25 mouse cellular contexts compared by ENCODE assay signal in the genomic region with DNA sequence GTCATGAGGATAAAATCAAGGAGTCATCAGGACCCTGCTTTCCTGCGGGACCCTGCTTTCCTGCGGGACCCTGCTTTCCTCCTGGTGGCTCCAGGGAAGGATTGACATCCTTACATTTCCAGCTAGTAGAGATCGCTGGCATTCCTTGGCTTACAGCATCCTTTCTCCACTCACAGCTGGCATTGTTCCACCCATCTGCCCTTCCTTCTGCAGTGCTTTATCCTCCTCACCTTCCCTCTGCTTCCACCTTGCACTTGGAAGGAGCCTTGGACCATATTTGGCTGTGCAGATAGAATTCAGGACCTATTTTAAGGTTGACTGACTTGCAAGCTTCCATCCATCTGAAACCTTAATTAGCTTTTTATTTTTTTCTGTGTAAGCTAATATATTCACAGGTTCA.
DNase-seq lines count a peak whose midpoint lies in the region; ATAC-seq and TF ChIP-seq lines count a peak whose summit lies in the region.
"Had no signal": no experiment of that assay in that cellular context is flagged by ENCODE, and none has a peak within 500 bp of the region (broad histone marks: within the 10 kb centered on the region; RNA-seq: fewer than 3 reads in every experiment).

No protein-coding gene starts in this region.

- ATAC-seq in midbrain, postnatal 0 days (ENCODE audit: low FRiP score), result no peak
- no peak for ATAC-seq in kidney, embryonic 15.5 days (replicated peaks; ENCODE audit: low FRiP score)
- no peak for ATAC-seq in heart, embryonic 12.5 days (ENCODE audit: insufficient number of reproducible peaks, low FRiP score)
- ATAC-seq: forebrain, postnatal 0 days had no signal

- WGBS in midbrain, postnatal 0 days, result 90% methylated on average over 3 of the region's 3 CpGs
- 90% methylated on average over 3 of the region's 3 CpGs for WGBS in midbrain, embryonic 10.5 days
- whole genome bisulfite sequencing in kidney, embryonic 15.5 days, result 93% methylated on average over 3 of the region's 3 CpGs
- 84% methylated on average over 3 of the region's 3 CpGs for WGBS in heart, embryonic 12.5 days

- no peak overlapping the region for H3K4me3 ChIP-seq in midbrain, postnatal 0 days (ENCODE audit: low read depth, low read length)
- H3K4me3 ChIP-seq in midbrain, embryonic 10.5 days, result no peak overlapping the region
- no peak overlapping the region for H3K4me3 ChIP-seq in kidney, embryonic 15.5 days (replicated peaks)
- no peak overlapping the region for H3K4me3 ChIP-seq in heart, embryonic 12.5 days
- H3K4me3 ChIP-seq: embryonic facial prominence, embryonic 10.5 days; embryonic facial prominence, embryonic 15.5 days; forebrain, embryonic 12.5 days; heart, adult 2 months; hindbrain, embryonic 13.5 days; limb, embryonic 12.5 days; liver, embryonic 15.5 days; lung, embryonic 15.5 days; midbrain, embryonic 12.5 days had no signal

- no peak overlapping the region for H3K4me2 ChIP-seq in midbrain, postnatal 0 days (ENCODE audit: low read depth, low read length, poor library complexity, severe bottlenecking)
- no peak overlapping the region for H3K4me2 ChIP-seq in kidney, embryonic 15.5 days
- no peak overlapping the region for H3K4me2 ChIP-seq in heart, embryonic 12.5 days
- H3K4me2 ChIP-seq: embryonic facial prominence, embryonic 15.5 days; forebrain, embryonic 12.5 days; hindbrain, embryonic 13.5 days; limb, embryonic 12.5 days; liver, embryonic 15.5 days; lung, embryonic 15.5 days; midbrain, embryonic 12.5 days had no signal

- H3K27me3 ChIP-seq in midbrain, postnatal 0 days (ENCODE audit: insufficient read depth, low read length), result no peaks in the 10 kb centered on the region
- H3K27me3 ChIP-seq in midbrain, embryonic 10.5 days (ENCODE audit: low read depth, poor library complexity, severe bottlenecking), result no peaks in the 10 kb centered on the region
- no peaks in the 10 kb centered on the region for H3K27me3 ChIP-seq in kidney, embryonic 15.5 days
- no peaks in the 10 kb centered on the region for H3K27me3 ChIP-seq in heart, embryonic 12.5 days (replicated peaks)
- H3K27me3 ChIP-seq: embryonic facial prominence, embryonic 15.5 days; forebrain, embryonic 12.5 days; hindbrain, embryonic 13.5 days; limb, embryonic 12.5 days; liver, embryonic 15.5 days; lung, embryonic 15.5 days; midbrain, embryonic 12.5 days had no signal

- H3K4me1 ChIP-seq in midbrain, postnatal 0 days (ENCODE audit: insufficient read depth, low read length), result no peaks in the 10 kb centered on the region
- no peaks in the 10 kb centered on the region for H3K4me1 ChIP-seq in midbrain, embryonic 10.5 days
- H3K4me1 ChIP-seq in kidney, embryonic 15.5 days, result no peaks in the 10 kb centered on the region
- H3K4me1 ChIP-seq in heart, embryonic 12.5 days (replicated peaks), result no peaks in the 10 kb centered on the region
- H3K4me1 ChIP-seq: embryonic facial prominence, embryonic 10.5 days; embryonic facial prominence, embryonic 15.5 days; forebrain, embryonic 12.5 days; hindbrain, embryonic 13.5 days; limb, embryonic 12.5 days; liver, embryonic 15.5 days; lung, embryonic 15.5 days; midbrain, embryonic 12.5 days had no signal

- DNase-seq in midbrain, postnatal 0 days (ENCODE audit: low spot score), result peak; percentile 56
- no peak for DNase-seq in midbrain, embryonic 10.5 days (ENCODE audit: low spot score)
- DNase-seq in cerebellum, adult 18-20 months, result peak; percentile 52 to 62
- DNase-seq in cerebellum, postnatal 10 days, result peak; percentile 87 to 88
- DNase-seq in kidney, postnatal 4 days, result no peak
- DNase-seq: adrenal gland, postnatal 25 days; B cell, adult 2 months; forebrain, postnatal 0 days; heart, adult 2 months; heart, postnatal 14 days; kidney, adult 18-20 months; kidney, postnatal 36 days; layer of hippocampus, postnatal 36 days; spleen, adult 18-20 months; thymus, postnatal 25 days had no signal

- H3K9me3 ChIP-seq in midbrain, postnatal 0 days (ENCODE audit: low read length), result no peaks in the 10 kb centered on the region
- no peaks in the 10 kb centered on the region for H3K9me3 ChIP-seq in midbrain, embryonic 10.5 days (replicated peaks)
- no peaks in the 10 kb centered on the region for H3K9me3 ChIP-seq in kidney, embryonic 15.5 days (replicated peaks)
- no peaks in the 10 kb centered on the region for H3K9me3 ChIP-seq in heart, embryonic 12.5 days (replicated peaks)
- H3K9me3 ChIP-seq: embryonic facial prominence, embryonic 10.5 days; embryonic facial prominence, embryonic 15.5 days; forebrain, embryonic 12.5 days; hindbrain, embryonic 13.5 days; limb, embryonic 12.5 days; liver, embryonic 15.5 days; lung, embryonic 15.5 days; midbrain, embryonic 12.5 days had no signal

- no peaks in the 10 kb centered on the region for H3K36me3 ChIP-seq in midbrain, postnatal 0 days (ENCODE audit: insufficient read depth, low read length)
- H3K36me3 ChIP-seq in midbrain, embryonic 10.5 days, result no peaks in the 10 kb centered on the region
- no peaks in the 10 kb centered on the region for H3K36me3 ChIP-seq in kidney, embryonic 15.5 days
- H3K36me3 ChIP-seq in heart, embryonic 12.5 days, result no peaks in the 10 kb centered on the region
- H3K36me3 ChIP-seq: embryonic facial prominence, embryonic 10.5 days; embryonic facial prominence, embryonic 15.5 days; forebrain, embryonic 12.5 days; hindbrain, embryonic 13.5 days; limb, embryonic 12.5 days; liver, embryonic 15.5 days; lung, embryonic 15.5 days; midbrain, embryonic 12.5 days had no signal

- no peak for TF ChIP-seq CTCF in midbrain, postnatal 0 days (IDR thresholded peaks at IDR 0.05)

- H3K9ac ChIP-seq in midbrain, postnatal 0 days (replicated peaks; ENCODE audit: low read length, poor library complexity, severe bottlenecking), result no peak overlapping the region
- H3K9ac ChIP-seq in kidney, embryonic 15.5 days, result no peak overlapping the region
- no peak overlapping the region for H3K9ac ChIP-seq in heart, embryonic 12.5 days
- H3K9ac ChIP-seq: embryonic facial prominence, embryonic 15.5 days; forebrain, embryonic 12.5 days; forebrain, postnatal 0 days; hindbrain, embryonic 13.5 days; limb, embryonic 12.5 days; liver, embryonic 15.5 days; lung, embryonic 15.5 days; midbrain, embryonic 12.5 days had no signal

- no peak overlapping the region for H3K27ac ChIP-seq in midbrain, postnatal 0 days (ENCODE audit: low read depth, low read length)
- H3K27ac ChIP-seq in midbrain, embryonic 10.5 days (replicated peaks), result no peak overlapping the region
- H3K27ac ChIP-seq in kidney, embryonic 15.5 days, result no peak overlapping the region
- H3K27ac ChIP-seq in heart, embryonic 12.5 days (ENCODE audit: poor library complexity, severe bottlenecking), result no peak overlapping the region
- H3K27ac ChIP-seq: embryonic facial prominence, embryonic 10.5 days; embryonic facial prominence, embryonic 15.5 days; forebrain, embryonic 12.5 days; heart, adult 2 months; hindbrain, embryonic 13.5 days; limb, embryonic 12.5 days; liver, embryonic 15.5 days; lung, embryonic 15.5 days; midbrain, embryonic 12.5 days had no signal

Comparison
In these comparisons a context has a peak if more than half of its experiments do, and no peak if none do; other contexts are left out.
1. DNase-seq: peak in midbrain, postnatal 0 days (single experiment), cerebellum, adult 18-20 months (2 of 2) and cerebellum, postnatal 10 days (2 of 2); none in midbrain, embryonic 10.5 days (single experiment) and kidney, postnatal 4 days (0 of 2).